Mouse (Mus musculus) liver, adult 2 months (tissue): Measurements from ENCODE around the gene Itgb1bp1.

ENCODE experiments used
- CTCF ChIP-seq: fragments of 200-500 bp; IDR thresholded peaks from 2 replicates; pipeline ENCODE4 v1.5.1; 2011; ENCODE audit warnings: low read depth, low read length, control low read depth
- POLR2A ChIP-seq: fragments of 200-500 bp; IDR thresholded peaks from 2 replicates; pipeline ENCODE4 v1.6.1; 2011; ENCODE audit warnings: low read length, control low read depth; ENCODE audit not compliant: insufficient read depth; ENCODE audit errors: extremely low read depth

DNA sequence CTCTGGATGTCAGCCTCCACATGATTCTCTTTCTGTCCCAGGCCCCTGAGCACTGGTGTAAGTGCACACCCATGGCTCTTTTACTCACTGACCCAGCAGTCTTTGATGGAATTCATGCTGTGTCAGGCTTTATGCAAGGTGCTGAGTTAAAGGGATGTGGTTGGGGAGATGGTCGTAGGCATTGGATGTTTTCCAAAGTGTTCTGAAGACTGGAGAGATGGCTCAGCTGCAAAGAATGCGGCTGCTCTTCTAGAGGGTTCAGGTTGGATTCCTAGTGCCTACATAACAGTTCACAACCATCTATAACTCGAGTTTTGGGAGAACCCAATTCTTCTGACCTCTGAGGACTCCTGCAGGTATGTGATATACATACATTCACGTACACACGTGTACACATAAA lies 78.7 kb downstream of the Itgb1bp1 start:
- no peak for TF ChIP-seq POLR2A
- no peak for TF ChIP-seq CTCF
